Mouse (Mus musculus) G1E (cell line): ENCODE results near the gene Rsph1.

Experiments used
- CTCF ChIP-seq: IDR thresholded peaks from 2 replicates; pipeline ENCODE4 v1.5.1; 2012; ENCODE audit warnings: low read depth, low read length, inconsistent platforms, mixed read lengths
- GATA1 ChIP-seq: IDR thresholded peaks from 2 replicates; pipeline ENCODE4 v1.6.1; 2012; ENCODE audit warnings: borderline replicate concordance, low read length, inconsistent platforms, mixed read lengths
- POLR2AphosphoS5 ChIP-seq: IDR thresholded peaks from 2 replicates; pipeline ENCODE4 v1.6.1; 2012; ENCODE audit warnings: low read depth, low read length, inconsistent platforms; ENCODE audit not compliant: insufficient replicate concordance
- TAL1 ChIP-seq: conservative IDR thresholded peaks from 2 replicates; pipeline ENCODE4 v1.6.1; 2012; ENCODE audit warnings: low read depth, low read length, inconsistent platforms, mixed read lengths

DNA sequence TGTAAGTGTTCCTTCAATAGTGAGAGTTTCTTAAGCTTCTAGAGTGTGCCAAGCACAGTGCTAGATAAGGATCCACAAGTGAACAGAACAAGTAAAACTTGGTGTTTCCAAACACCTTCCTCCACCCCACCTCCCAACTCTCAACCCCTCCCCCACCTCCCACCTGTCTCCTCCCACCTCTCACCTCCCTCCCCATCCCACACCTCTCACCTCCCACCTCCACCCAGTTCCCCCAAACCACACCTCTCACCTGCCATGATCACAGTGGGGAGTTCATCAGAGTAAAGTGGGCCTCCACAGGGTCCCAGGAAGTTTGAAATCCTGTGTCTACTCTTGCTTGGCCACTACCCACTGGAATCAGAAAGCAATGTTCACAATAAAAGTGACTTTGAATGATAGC is 13.1 kb upstream of the Rsph1 start:
- no peak for TF ChIP-seq CTCF
- no peak for TF ChIP-seq GATA1
- no peak for TF ChIP-seq TAL1
- TF ChIP-seq POLR2AphosphoS5, result no peak
